Mouse (Mus musculus): ENCODE data around the gene Dcdc2c. TPM values are rescaled to one million over a fixed set of nuclear protein-coding genes. Genes with fewer than 3 reads are reported as not detected.
A peak's percentile ranks its signal among the peaks of the same experiment; 100 is the strongest.

Dcdc2c gene
- polyA plus RNA-seq, 1 experiment = not detected

DNA sequence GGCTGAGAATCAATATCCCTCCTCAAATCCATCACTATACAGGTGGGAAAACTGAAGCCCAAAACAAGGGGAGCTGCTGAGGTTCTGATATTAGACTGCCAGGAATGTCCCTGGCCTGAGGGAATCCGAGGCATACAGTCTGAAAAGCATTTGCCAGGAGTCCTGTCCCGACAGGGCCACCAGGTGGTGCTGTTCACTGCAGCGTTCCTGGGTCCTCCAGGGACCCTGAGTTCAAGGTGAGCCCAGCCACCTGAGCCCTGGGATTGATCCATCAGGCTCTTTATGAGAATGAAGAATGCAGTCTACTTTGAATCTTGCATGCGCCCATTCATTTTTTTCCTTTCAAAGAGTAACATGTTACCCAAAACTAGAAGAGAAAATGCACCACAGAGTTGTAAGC is 26.9 kb upstream of the Dcdc2c start:
- H3K4me3 ChIP-seq (ENCODE audit: insufficient read depth, low read length) = no peak overlapping the region
- no peak for TF ChIP-seq POLR2A (IDR thresholded peaks at IDR 0.05; ENCODE audit: borderline replicate concordance, low read depth, low read length)
- peak; percentile 48 for TF ChIP-seq CTCF (IDR thresholded peaks at IDR 0.05; ENCODE audit: low read depth, low read length)
- H3K27ac ChIP-seq (ENCODE audit: insufficient read depth, low read depth, low read length) = no peak overlapping the region
- no peaks in the 10 kb centered on the region for H3K4me1 ChIP-seq (ENCODE audit: control insufficient read depth, insufficient read depth, low read length)

GRCm38 (mm10) chr12:28578147-28578546 is 25.9 kb upstream of the Dcdc2c start:
- Histone ChIP-seq H3K4me3 (ENCODE audit: insufficient read depth, low read length) (no peak overlapping the region), H3K27ac (ENCODE audit: insufficient read depth, low read depth, low read length) (no peak overlapping the region), H3K4me1 (ENCODE audit: control insufficient read depth, insufficient read depth, low read length) (no peaks in the 10 kb centered on the region)
- TF ChIP-seq CTCF (IDR thresholded peaks at IDR 0.05; ENCODE audit: low read depth, low read length) (no peak), POLR2A (IDR thresholded peaks at IDR 0.05; ENCODE audit: borderline replicate concordance, low read depth, low read length) (no peak)

- H3K4me1 ChIP-seq (ENCODE audit: control insufficient read depth, insufficient read depth, low read length) = no peaks in the 10 kb centered on the region
- H3K27ac ChIP-seq (ENCODE audit: insufficient read depth, low read depth, low read length) = no peak overlapping the region
- TF ChIP-seq CTCF (IDR thresholded peaks at IDR 0.05; ENCODE audit: low read depth, low read length) (no peak), POLR2A (IDR thresholded peaks at IDR 0.05; ENCODE audit: borderline replicate concordance, low read depth, low read length) (no peak)
- no peak overlapping the region for H3K4me3 ChIP-seq (ENCODE audit: insufficient read depth, low read length)
These were observed 23.3 kb upstream of the Dcdc2c start for GRCm38 (mm10) chr12:28575366-28576070.

DNA sequence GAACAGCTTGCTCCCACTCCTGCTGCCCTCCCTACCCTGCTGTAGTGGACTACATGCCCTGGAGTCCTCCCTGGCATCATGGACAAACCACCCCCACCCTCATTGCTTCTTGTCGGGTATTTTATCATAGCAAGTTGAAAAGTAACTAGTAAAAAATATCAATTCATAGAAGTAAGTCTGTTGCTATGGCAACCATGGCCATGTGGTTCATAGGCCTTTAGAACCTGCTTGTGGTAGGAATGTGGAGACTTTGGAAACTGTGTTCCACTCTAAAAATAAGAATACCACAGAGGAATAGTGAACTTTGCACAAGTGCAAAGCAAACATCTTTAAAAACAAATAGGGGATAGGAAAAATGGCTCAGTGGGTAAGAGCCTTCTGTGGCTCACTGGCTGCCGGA is 20.0 kb upstream of the Dcdc2c start:
- no peaks in the 10 kb centered on the region for H3K4me1 ChIP-seq (ENCODE audit: control insufficient read depth, insufficient read depth, low read length)
- no peak for TF ChIP-seq POLR2A (IDR thresholded peaks at IDR 0.05; ENCODE audit: borderline replicate concordance, low read depth, low read length)
- TF ChIP-seq CTCF (IDR thresholded peaks at IDR 0.05; ENCODE audit: low read depth, low read length) = no peak
- no peak overlapping the region for H3K4me3 ChIP-seq (ENCODE audit: insufficient read depth, low read length)
- H3K27ac ChIP-seq (ENCODE audit: insufficient read depth, low read depth, low read length) = no peak overlapping the region

DNA sequence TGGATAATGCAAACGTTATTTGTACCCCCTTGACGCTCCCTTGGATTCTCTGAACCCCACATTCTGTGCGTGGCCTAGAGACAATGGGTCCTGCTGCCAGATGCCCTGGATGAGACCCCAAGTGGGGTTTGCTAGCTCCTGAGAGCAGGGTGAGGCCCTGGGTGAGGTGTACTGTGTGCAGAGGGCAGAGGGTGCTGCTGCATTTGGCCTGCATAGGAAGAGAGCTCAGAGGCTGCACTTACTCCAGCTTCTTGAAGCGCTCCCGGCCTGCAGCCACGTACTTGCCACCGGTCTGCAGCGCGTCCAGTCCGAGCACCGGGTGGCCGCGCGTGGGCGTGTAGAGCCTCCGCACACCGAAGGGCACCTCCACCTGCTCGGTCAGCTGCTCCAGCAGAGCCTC is 424 bp downstream of the Dcdc2c start:
- Histone ChIP-seq H3K4me3 (ENCODE audit: insufficient read depth, low read length) (no peak overlapping the region), H3K4me1 (ENCODE audit: control insufficient read depth, insufficient read depth, low read length) (no peaks in the 10 kb centered on the region), H3K27ac (ENCODE audit: insufficient read depth, low read depth, low read length) (no peak overlapping the region)
- no peak for TF ChIP-seq CTCF (IDR thresholded peaks at IDR 0.05; ENCODE audit: low read depth, low read length)
- no peak for TF ChIP-seq POLR2A (IDR thresholded peaks at IDR 0.05; ENCODE audit: borderline replicate concordance, low read depth, low read length)

DNA sequence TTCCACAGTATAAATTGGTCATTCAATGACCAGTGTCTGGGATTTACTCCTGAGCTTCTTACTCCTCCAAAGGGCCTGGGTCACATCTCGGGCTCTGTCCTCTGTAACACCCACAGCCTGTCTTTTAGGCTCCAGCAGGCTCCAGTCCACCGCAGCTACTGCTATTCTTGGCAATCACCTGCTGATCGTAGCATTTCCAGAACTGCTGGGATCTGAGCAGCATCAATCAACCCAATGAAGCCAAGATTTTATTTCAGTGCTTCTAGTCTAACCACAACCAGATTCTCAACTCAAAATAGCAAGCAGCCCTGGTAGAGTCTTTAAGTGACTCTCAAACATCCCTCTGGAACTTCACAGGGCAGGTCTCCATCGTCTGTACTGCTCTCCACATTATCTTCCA is 3.3 kb downstream of the Dcdc2c start:
- Histone ChIP-seq H3K4me3 (ENCODE audit: insufficient read depth, low read length) (no peak overlapping the region), H3K27ac (ENCODE audit: insufficient read depth, low read depth, low read length) (no peak overlapping the region), H3K4me1 (ENCODE audit: control insufficient read depth, insufficient read depth, low read length) (no peaks in the 10 kb centered on the region)
- TF ChIP-seq POLR2A (IDR thresholded peaks at IDR 0.05; ENCODE audit: borderline replicate concordance, low read depth, low read length) (no peak), CTCF (IDR thresholded peaks at IDR 0.05; ENCODE audit: low read depth, low read length) (no peak)

DNA sequence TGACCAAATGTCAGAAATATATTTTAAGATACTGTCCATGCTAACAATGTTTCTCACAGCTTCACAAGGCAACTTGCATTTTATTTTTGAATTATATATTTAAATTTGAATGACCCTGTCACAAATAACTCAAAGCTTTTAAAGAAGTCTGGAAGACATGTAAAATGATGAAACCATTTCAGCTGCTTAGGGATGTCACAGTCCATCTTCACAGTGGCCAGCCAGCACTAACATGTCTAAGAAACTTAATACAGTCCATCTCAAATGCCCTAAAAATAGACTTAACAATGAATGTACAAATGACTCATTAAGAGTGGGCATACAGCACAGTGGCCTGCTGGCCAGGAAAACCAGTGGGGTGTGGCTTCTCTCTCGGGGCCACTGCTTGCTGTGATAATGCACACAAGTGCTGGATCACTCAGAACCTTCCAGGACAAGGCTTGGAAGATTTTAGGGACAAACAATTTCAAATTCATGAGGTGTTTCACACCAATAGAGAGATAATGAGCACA is 37.9 kb downstream of the Dcdc2c start:
- Histone ChIP-seq H3K4me3 (ENCODE audit: insufficient read depth, low read length) (no peak overlapping the region), H3K27ac (ENCODE audit: insufficient read depth, low read depth, low read length) (no peak overlapping the region), H3K4me1 (ENCODE audit: control insufficient read depth, insufficient read depth, low read length) (no peaks in the 10 kb centered on the region)
- TF ChIP-seq CTCF (IDR thresholded peaks at IDR 0.05; ENCODE audit: low read depth, low read length) (no peak), POLR2A (IDR thresholded peaks at IDR 0.05; ENCODE audit: borderline replicate concordance, low read depth, low read length) (no peak)

GRCm38 (mm10) chr12:28509699-28510280 is 42.4 kb downstream of the Dcdc2c start:
- TF ChIP-seq CTCF (IDR thresholded peaks at IDR 0.05; ENCODE audit: low read depth, low read length) (no peak), POLR2A (IDR thresholded peaks at IDR 0.05; ENCODE audit: borderline replicate concordance, low read depth, low read length) (no peak)
- Histone ChIP-seq H3K4me1 (ENCODE audit: control insufficient read depth, insufficient read depth, low read length) (no peaks in the 10 kb centered on the region), H3K27ac (ENCODE audit: insufficient read depth, low read depth, low read length) (no peak overlapping the region), H3K4me3 (ENCODE audit: insufficient read depth, low read length) (no peak overlapping the region)

GRCm38 (mm10) chr12:28494289-28494688 is 57.9 kb downstream of the Dcdc2c start:
- H3K27ac ChIP-seq (ENCODE audit: insufficient read depth, low read depth, low read length) = no peak overlapping the region
- H3K4me3 ChIP-seq (ENCODE audit: insufficient read depth, low read length) = no peak overlapping the region
- H3K4me1 ChIP-seq (ENCODE audit: control insufficient read depth, insufficient read depth, low read length) = no peaks in the 10 kb centered on the region
- TF ChIP-seq CTCF (IDR thresholded peaks at IDR 0.05; ENCODE audit: low read depth, low read length) (no peak), POLR2A (IDR thresholded peaks at IDR 0.05; ENCODE audit: borderline replicate concordance, low read depth, low read length) (no peak)

DNA sequence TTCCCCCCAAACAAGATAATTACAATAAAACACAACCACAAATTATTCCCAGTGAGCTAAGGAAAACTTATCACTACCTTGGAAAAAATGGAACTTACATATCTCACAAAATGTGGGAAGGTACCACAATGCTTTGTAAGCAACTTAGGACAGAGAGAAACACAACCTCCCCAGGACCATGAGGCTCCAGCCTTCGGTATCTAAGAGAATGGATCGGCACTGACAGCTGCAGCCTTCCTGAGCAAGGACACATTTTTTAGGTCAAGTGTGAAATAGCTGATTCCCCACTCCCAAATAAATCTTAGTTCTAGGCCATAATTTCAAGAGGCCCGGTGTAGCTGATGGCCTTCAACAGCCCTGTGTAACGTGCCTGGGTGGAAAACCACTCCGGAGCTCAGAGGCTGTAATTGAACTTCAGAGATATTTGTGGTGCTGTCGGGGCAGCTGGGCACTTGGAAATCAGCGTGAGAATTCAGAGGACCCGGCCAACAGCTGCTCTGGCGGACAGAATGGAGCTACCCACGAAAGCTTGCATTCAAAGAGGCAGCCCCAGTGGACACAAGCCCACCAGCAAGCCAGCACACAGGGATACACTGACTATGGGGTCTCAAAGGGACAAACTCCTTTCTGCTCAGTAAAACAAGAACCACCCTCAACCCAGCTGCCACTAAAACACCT is 69.6 kb downstream of the Dcdc2c start:
- TF ChIP-seq CTCF (IDR thresholded peaks at IDR 0.05; ENCODE audit: low read depth, low read length) (no peak), POLR2A (IDR thresholded peaks at IDR 0.05; ENCODE audit: borderline replicate concordance, low read depth, low read length) (no peak)
- Histone ChIP-seq H3K4me1 (ENCODE audit: control insufficient read depth, insufficient read depth, low read length) (no peaks in the 10 kb centered on the region), H3K4me3 (ENCODE audit: insufficient read depth, low read length) (no peak overlapping the region), H3K27ac (ENCODE audit: insufficient read depth, low read depth, low read length) (no peak overlapping the region)

Data from bone marrow macrophage, adult 2 months (primary cell).